Mouse (Mus musculus): Measurements from ENCODE around the gene Mpg. TPM values are rescaled to one million over a fixed set of nuclear protein-coding genes. Genes with fewer than 3 reads are reported as not detected.

Mpg gene
- polyA plus RNA-seq, 1 experiment from 2014 or later: 42.7 TPM

DNA sequence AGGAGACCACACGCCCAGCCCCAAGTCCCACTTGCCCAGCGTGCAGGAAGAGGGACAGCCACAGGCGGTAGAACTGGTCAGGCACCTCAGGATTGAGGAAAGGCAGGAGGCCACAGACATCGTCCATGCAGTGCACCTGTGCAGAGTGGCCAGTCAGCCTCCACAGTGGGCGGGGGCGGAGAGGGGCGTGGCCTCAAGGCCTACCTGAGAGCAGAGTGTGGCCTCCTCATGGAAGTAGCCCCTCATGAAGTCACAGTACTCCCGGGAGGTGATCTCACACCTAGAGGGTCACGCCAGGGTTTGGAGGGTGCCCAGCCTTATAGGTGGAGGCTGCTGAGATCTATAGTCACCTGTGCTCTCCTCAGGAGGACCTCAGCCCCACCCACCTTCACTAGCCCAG is 15.7 kb upstream of the Mpg start:
- Histone ChIP-seq H3K4me1 (peaks cover 7% of the 10 kb centered on the region), H3K27ac (no peak overlapping the region), H3K9ac (no peak overlapping the region), H3K9me3 (no peaks in the 10 kb centered on the region), H3K4me2 (replicated peaks) (no peak overlapping the region), H3K4me3 (no peak overlapping the region), H3K36me3 (peaks cover 87% of the 10 kb centered on the region), H3K27me3 (no peaks in the 10 kb centered on the region)
- peak; percentile 20; the same call in 1 of the 2 replicates for ATAC-seq (ENCODE audit: low FRiP score, low read depth)
- 91% methylated on average over 9 of the region's 9 CpGs for WGBS

DNA sequence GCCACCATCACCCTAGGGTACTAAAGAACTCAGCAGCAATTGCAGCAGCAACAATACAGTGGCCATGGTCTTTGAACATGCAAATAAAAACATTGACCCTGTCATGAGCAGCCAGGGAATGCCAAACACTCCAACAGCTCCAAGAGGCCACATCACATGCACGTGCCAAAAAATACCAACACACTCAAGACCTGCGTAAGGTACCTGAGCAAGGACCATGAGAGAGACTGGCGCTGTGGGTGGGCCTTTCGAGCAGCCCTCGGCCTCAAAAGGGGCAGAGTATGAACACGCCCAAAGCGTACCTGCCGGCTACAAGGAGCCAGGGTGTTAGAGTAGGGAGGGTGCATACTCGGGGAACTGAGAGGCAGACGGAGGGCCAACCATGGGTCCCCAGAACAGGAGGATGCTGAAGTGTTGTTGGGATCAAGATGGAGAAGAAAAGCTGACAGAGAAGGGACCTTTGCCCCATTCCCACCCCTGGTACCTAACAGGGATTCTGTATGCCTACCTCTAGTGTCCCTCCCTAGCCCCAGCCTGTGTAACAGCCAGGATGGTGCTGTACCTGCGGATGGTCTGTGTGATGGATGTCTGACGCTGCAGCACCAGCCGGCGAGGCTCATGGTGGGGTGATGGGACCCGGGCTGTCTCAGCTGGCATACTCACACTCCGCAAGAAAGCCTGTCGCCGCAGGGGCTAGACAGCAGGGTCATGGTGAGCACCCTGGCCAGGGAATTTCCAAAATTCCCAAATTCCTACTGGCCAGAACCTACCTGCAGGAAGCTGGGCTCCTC is 10.7 kb upstream of the Mpg start:
- peaks cover 60% of the 10 kb centered on the region for H3K36me3 ChIP-seq
- H3K4me3 ChIP-seq: no peak overlapping the region
- no peaks in the 10 kb centered on the region for H3K27me3 ChIP-seq
- H3K4me1 ChIP-seq: peaks cover 36% of the 10 kb centered on the region
- no peak overlapping the region for H3K4me2 ChIP-seq (replicated peaks)
- no peak overlapping the region for H3K9ac ChIP-seq
- H3K9me3 ChIP-seq: no peaks in the 10 kb centered on the region
- no peak overlapping the region for H3K27ac ChIP-seq
- ATAC-seq (ENCODE audit: low FRiP score, low read depth): no peak
- 93% methylated on average over 18 of the region's 18 CpGs for WGBS

DNA sequence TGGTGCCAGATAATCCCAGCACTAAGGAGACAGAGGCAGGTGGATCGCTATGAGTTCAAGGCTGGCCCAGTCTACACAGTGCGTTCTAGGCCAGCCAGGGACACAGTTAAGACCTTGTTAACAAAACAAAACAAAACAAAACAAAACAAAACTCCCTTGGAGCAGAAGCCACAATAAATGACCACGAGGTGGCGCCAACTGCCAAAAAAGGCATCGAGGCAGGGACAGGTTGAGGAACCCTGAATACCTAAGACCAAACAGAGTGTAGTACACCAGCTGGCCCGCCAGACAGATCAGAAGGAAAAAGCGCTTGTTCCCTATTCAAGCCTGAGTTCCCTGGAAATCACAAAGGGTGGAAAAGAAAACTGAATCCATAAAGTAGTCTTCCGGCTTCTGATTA is 9.5 kb upstream of the Mpg start:
- no peak for ATAC-seq (ENCODE audit: low FRiP score, low read depth)
- H3K4me2 ChIP-seq (replicated peaks): no peak overlapping the region
- peaks cover 47% of the 10 kb centered on the region for H3K36me3 ChIP-seq
- peaks cover 43% of the 10 kb centered on the region for H3K4me1 ChIP-seq
- H3K27ac ChIP-seq: no peak overlapping the region
- H3K4me3 ChIP-seq: no peak overlapping the region
- peak overlapping the region; percentile 25; the same call in 1 of the 2 replicates for H3K9ac ChIP-seq
- no peaks in the 10 kb centered on the region for H3K9me3 ChIP-seq
- WGBS: 19% methylated on average over 8 of the region's 8 CpGs
- no peaks in the 10 kb centered on the region for H3K27me3 ChIP-seq

DNA sequence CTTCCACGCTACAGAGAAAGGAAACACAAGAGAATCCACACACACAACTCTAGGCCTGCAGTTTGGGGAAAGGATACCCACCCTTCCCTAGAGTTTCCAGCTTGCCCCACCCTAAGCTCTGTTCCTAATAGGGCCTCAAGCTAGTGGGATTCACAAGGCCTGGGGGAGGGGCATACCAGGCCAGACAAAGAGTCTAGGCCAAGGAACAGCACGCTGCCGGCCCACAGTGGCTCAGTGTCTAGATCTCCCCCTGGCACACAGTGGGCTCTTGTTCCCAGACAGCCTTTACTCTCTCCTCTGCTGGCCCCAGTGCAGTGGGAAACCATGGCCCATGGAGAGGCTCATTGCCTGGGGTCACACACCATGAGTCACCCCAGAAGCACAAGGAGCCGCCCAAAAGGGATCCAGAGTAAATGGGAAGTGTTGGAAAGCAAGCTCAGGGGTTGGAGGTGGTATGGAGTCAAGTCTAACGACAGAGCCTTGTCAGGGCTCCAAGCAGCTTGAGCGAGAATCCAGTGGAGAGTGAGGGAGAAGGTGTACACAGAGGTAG is 7.7 kb upstream of the Mpg start:
- ATAC-seq (ENCODE audit: low FRiP score, low read depth): no peak
- Histone ChIP-seq H3K9me3 (no peaks in the 10 kb centered on the region), H3K4me1 (peaks cover 57% of the 10 kb centered on the region), H3K4me3 (no peak overlapping the region), H3K4me2 (replicated peaks) (peak overlapping the region; percentile 11; the same call in 1 of the 2 replicates), H3K36me3 (peaks cover 30% of the 10 kb centered on the region), H3K9ac (peak overlapping the region; percentile 56), H3K27me3 (no peaks in the 10 kb centered on the region), H3K27ac (0 out of 2 replicates have a peak overlapping the region, but pooled peaks have one; percentile 52)
- 59% methylated on average over 6 of the region's 6 CpGs for WGBS

- H3K4me1 ChIP-seq: peaks cover 62% of the 10 kb centered on the region
- peaks cover 23% of the 10 kb centered on the region for H3K36me3 ChIP-seq
- peak overlapping the region; percentile 92; the same call in 1 of the 2 replicates for H3K4me2 ChIP-seq (replicated peaks)
- 0 out of 2 replicates have a peak overlapping the region, but pooled peaks have one; percentile 2 for H3K27ac ChIP-seq
- H3K27me3 ChIP-seq: no peaks in the 10 kb centered on the region
- H3K9me3 ChIP-seq: no peaks in the 10 kb centered on the region
- no peak overlapping the region for H3K9ac ChIP-seq
- no peak overlapping the region for H3K4me3 ChIP-seq
- WGBS: 91% methylated on average over 10 of the region's 10 CpGs
- no peak for ATAC-seq (ENCODE audit: low FRiP score, low read depth)
Measured at GRCm38 (mm10) chr11:32219287-32219686, 7.0 kb upstream of the Mpg start.

- ATAC-seq (ENCODE audit: low FRiP score, low read depth): no peak; the same call in 1 of the 2 replicates
- Histone ChIP-seq H3K27ac (peak overlapping the region; percentile 92), H3K4me1 (peaks cover 76% of the 10 kb centered on the region)
Measured at GRCm38 (mm10) chr11:32220607-32221224, 5.6 kb upstream of the Mpg start.

DNA sequence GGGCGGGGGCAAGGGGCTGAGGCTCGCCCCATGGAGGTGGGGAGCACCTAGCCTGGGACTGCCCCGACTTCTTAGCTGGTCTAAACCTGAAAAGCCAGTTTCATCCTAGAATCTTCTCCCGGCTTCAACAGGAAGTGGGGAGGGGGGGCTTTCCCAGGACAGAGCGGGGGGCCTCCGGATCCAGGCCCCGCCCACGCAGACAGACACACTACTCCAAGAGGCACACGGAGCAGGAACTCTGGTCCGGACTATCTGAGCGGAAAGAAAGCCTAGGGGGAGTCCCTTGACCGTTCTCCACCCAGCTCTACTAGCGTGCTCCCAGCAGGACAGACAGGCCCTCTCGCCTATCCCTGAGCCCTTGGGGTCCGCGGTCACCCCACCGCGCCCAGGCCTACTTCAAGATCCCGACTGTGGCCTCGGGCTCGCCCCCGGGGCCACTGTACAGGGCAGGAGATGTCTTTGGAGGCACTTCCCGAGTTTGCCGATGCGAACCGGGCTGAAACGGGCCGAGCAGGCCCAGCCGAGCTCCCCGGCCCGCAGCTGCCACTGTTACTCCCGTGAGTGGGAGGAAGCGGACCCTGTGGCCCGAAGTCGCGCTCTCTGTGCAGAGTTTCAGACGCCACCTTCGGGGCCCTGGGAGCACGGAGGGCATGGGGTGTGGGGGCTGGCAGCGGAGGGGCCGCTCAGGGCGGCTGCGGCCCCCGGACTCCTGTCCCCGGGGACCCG is 4.9 kb upstream of the Mpg start:
- WGBS: under 1% methylated on average over 43 of the region's 46 CpGs
- H3K4me2 ChIP-seq (replicated peaks): peak overlapping the region; percentile 92
- peak overlapping the region; percentile 98 for H3K9ac ChIP-seq
- H3K27me3 ChIP-seq: no peaks in the 10 kb centered on the region
- H3K4me3 ChIP-seq: peak overlapping the region; percentile 92
- peak overlapping the region; percentile 92 for H3K27ac ChIP-seq
- ATAC-seq (ENCODE audit: low FRiP score, low read depth): peak; percentile 64
- H3K9me3 ChIP-seq: no peaks in the 10 kb centered on the region
- 0 out of 2 replicates have a peak, but pooled peaks cover 5% of the 10 kb centered on the region for H3K36me3 ChIP-seq
- peaks cover 81% of the 10 kb centered on the region for H3K4me1 ChIP-seq

More at GRCm38 (mm10) chr11:32220607-32221224, 5.6 kb upstream of the Mpg start:
- H3K27me3 ChIP-seq: no peaks in the 10 kb centered on the region
- no peaks in the 10 kb centered on the region for H3K9me3 ChIP-seq
- H3K4me3 ChIP-seq: peak overlapping the region; percentile 92
- 34% methylated on average over 10 of the region's 10 CpGs for WGBS
- H3K36me3 ChIP-seq: peaks cover 8% of the 10 kb centered on the region
- H3K9ac ChIP-seq: peak overlapping the region; percentile 98
- H3K4me2 ChIP-seq (replicated peaks): peak overlapping the region; percentile 92

DNA sequence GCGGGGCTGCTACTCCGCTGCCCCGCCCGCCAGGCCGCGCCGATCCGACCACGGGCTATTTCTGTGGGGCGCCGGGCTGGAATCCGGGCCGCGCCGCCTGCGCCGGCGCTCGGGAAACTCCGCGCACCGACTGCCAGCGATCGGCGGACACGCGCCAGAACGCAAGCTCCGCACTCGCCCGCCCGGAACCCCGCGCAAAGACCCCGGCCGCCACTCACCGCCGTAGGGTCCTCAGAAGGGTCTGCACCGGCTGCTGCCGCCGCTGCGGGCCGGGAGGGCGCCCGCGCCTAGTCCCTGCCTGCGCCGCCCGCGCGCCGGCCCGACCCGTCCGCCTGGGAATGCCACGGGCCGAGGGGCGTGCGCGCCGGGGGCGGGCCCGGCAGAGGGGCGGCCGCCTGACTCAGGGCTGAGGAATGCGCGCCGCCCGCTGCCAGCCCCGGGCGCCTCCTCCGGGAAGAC is 4.3 kb upstream of the Mpg start, which contains the start of gene Rhbdf1:
Gene Rhbdf1 (minus strand): TSS at position 350 of the 459 bp plus-strand sequence.
- peak within 1 kb of the TSS; percentile 92 for H3K27ac ChIP-seq
- H3K27me3 ChIP-seq: no peaks in the 10 kb centered on the region
- H3K9me3 ChIP-seq: no peaks in the 10 kb centered on the region
- ATAC-seq (ENCODE audit: low FRiP score, low read depth): peak; percentile 30; the same call in 1 of the 2 replicates
- peak within 1 kb of the TSS; percentile 98 for H3K9ac ChIP-seq
- peak within 1 kb of the TSS; percentile 92 for H3K4me2 ChIP-seq (replicated peaks)
- WGBS: under 1% methylated on average over 39 of the region's 72 CpGs
- 0 out of 2 replicates have a peak, but pooled peaks cover 5% of the 10 kb centered on the region for H3K36me3 ChIP-seq
- H3K4me1 ChIP-seq: peaks cover 83% of the 10 kb centered on the region
- H3K4me3 ChIP-seq: peak within 1 kb of the TSS; percentile 92

GRCm38 (mm10) chr11:32222570-32223194 is 3.6 kb upstream of the Mpg start:
- 0 out of 2 replicates have a peak, but pooled peaks cover 5% of the 10 kb centered on the region for H3K36me3 ChIP-seq
- 9% methylated on average over 21 of the region's 21 CpGs for WGBS
- H3K4me3 ChIP-seq: peak overlapping the region; percentile 92
- H3K4me2 ChIP-seq (replicated peaks): peak overlapping the region; percentile 92
- no peak for ATAC-seq (ENCODE audit: low FRiP score, low read depth)
- H3K27me3 ChIP-seq: no peaks in the 10 kb centered on the region
- no peaks in the 10 kb centered on the region for H3K9me3 ChIP-seq
- H3K9ac ChIP-seq: peak overlapping the region; percentile 98
- peaks cover 83% of the 10 kb centered on the region for H3K4me1 ChIP-seq
- H3K27ac ChIP-seq: peak overlapping the region; percentile 92; the same call in 1 of the 2 replicates

GRCm38 (mm10) chr11:32223297-32223967 is 2.9 kb upstream of the Mpg start:
- H3K36me3 ChIP-seq: peaks cover 8% of the 10 kb centered on the region; the same call in 1 of the 2 replicates
- WGBS: 70% methylated on average over 4 of the region's 4 CpGs
- ATAC-seq (ENCODE audit: low FRiP score, low read depth): no peak
- H3K4me2 ChIP-seq (replicated peaks): 0 out of 2 replicates have a peak overlapping the region, but pooled peaks have one; percentile 92
- no peak overlapping the region for H3K27ac ChIP-seq
- H3K4me1 ChIP-seq: peaks cover 82% of the 10 kb centered on the region
- H3K4me3 ChIP-seq: no peak overlapping the region
- H3K9me3 ChIP-seq: no peaks in the 10 kb centered on the region
- H3K9ac ChIP-seq: no peak overlapping the region
- H3K27me3 ChIP-seq: no peaks in the 10 kb centered on the region

Data from limb, embryonic 13.5 days (tissue).